Mouse (Mus musculus) erythroblast, embryonic 14.5 days (primary cell): ENCODE results near the gene Zfp689. TPM values are rescaled to one million over a fixed set of nuclear protein-coding genes. Genes with fewer than 3 reads are reported as not detected.
A peak's percentile ranks its signal among the peaks of the same experiment; 100 is the strongest.

Source experiments
- H3K27me3 ChIP-seq: 2 replicates; pipeline ENCODE4 v1.6.1; 2012; ENCODE audit warnings: inconsistent platforms; ENCODE audit not compliant: control insufficient read depth
- H3K36me3 ChIP-seq: 2 replicates; pipeline ENCODE4 v1.6.1; 2012; ENCODE audit warnings: mild to moderate bottlenecking, inconsistent platforms; ENCODE audit not compliant: control insufficient read depth
- H3K4me1 ChIP-seq: 2 replicates; pipeline ENCODE4 v1.6.1; 2012; ENCODE audit warnings: inconsistent platforms; ENCODE audit not compliant: control insufficient read depth
- H3K4me3 ChIP-seq: replicated peaks from 2 replicates; pipeline ENCODE3; 2012; ENCODE audit warnings: moderate library complexity, mild to moderate bottlenecking, inconsistent platforms
- H3K9me3 ChIP-seq: 2 replicates; pipeline ENCODE4 v1.6.1; 2012; ENCODE audit warnings: low read length, inconsistent platforms, mixed read lengths; ENCODE audit not compliant: control insufficient read depth
- GATA1 ChIP-seq: IDR thresholded peaks from 2 replicates; pipeline ENCODE4 v1.6.1; 2012; ENCODE audit warnings: low read length, inconsistent platforms, mixed read lengths
- TAL1 ChIP-seq: IDR thresholded peaks from 3 replicates; pipeline ENCODE4 v1.6.1; 2012; ENCODE audit warnings: low read length, inconsistent platforms, mixed read lengths
- polyA plus RNA-seq: library from polyadenylated mRNA; stranded (reverse); fragments of >175 nt; gene quantifications from 2 replicates; pipeline ENCODE4 v1.2.3, GENCODE M21; 2012

Zfp689 gene
- polyA plus RNA-seq, 1 experiment, result 2.1 TPM

DNA sequence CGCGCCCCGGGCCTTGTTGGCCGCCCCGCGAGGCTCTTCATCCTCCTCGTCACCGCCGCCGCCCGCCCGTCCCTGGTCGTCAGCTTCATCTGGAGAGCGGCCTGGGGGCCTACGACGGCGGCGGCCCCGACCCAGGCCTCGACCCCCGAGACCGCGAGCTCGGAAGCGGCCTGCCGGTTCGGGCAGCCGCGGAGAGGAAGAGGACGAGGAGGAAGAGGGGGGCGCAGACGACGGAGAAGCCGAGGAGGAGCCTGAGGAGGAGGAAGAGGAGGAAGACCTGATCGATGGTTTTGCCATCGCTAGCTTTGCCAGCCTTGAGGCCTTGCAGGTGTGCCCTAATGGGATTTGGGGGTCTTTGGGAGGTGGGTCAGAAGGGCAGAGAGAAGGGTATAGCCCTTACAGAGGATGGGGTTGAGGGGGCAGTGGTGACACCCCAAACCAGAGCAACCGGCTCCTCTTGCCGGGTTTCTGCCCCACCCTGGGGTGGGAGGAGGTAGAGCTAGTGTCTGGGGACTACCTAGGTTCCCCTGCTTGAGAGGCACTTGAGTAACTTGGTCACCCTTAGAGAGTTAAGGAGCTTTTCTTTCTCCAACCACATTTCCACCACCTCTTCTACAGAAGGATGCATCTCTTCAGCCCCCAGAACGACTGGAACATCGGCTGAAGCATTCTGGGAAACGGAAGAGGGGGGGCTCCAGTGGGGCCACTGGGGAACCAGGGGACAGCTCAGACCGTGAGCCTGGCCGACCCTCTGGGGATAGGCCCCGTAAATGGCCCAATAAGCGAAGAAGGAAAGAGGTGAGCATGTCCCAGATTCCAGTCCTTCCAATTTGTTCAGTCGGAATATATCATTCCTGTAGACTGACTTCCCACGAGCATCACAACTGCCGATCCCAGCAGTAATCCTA lies 30.6 kb upstream of the Zfp689 start:
- peak overlapping the region; percentile 92 for H3K4me3 ChIP-seq
- no peaks in the 10 kb centered on the region for H3K27me3 ChIP-seq
- peaks cover 76% of the 10 kb centered on the region for H3K36me3 ChIP-seq
- peaks cover 60% of the 10 kb centered on the region for H3K4me1 ChIP-seq
- TF ChIP-seq TAL1 (no peak), GATA1 (no peak)
- H3K9me3 ChIP-seq, result no peaks in the 10 kb centered on the region

DNA sequence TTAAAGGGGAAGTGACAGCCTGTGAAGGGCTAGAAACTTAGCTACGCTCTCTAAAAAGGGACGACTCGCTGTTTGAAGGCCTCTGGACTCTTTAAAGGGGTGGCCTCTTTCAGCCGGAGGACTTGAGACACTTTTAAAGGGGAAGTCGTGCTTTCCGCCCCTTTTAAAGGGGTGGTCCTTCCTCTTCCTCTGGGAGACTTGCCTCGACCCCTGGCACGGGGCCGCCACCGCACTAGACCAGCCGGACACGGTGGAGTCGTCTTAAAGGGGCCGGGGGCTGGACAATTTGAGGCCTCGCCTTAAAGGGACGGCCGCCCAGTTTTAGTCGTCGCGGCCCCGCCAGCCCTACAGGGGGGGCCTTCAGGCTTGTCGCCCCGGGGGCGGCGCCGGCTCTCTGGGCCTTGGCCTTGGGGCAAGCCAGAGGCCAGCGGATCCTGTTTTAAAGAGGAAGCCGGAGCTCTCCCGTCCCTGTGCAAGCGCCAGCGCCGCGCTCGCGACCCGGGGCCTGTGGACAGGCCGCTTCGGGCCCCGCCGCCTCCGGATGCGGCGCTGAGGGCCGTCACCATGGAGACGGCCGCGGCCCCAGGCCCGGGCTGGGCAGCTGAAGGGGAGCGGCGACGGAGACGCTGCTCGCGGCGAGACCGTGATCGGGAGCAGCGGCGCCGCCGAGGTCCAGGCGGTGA lies 29.8 kb upstream of the Zfp689 start, which contains the start of gene Fbrs:
TSS of gene Fbrs (plus strand) at position 565 of the 683 bp plus-strand sequence.
- Histone ChIP-seq H3K27me3 (no peaks in the 10 kb centered on the region), H3K4me3 (peak within 1 kb of the TSS; percentile 92), H3K4me1 (peaks cover 59% of the 10 kb centered on the region), H3K36me3 (peaks cover 76% of the 10 kb centered on the region), H3K9me3 (no peaks in the 10 kb centered on the region)
- TF ChIP-seq GATA1, result no peak
- TF ChIP-seq TAL1, result no peak

DNA sequence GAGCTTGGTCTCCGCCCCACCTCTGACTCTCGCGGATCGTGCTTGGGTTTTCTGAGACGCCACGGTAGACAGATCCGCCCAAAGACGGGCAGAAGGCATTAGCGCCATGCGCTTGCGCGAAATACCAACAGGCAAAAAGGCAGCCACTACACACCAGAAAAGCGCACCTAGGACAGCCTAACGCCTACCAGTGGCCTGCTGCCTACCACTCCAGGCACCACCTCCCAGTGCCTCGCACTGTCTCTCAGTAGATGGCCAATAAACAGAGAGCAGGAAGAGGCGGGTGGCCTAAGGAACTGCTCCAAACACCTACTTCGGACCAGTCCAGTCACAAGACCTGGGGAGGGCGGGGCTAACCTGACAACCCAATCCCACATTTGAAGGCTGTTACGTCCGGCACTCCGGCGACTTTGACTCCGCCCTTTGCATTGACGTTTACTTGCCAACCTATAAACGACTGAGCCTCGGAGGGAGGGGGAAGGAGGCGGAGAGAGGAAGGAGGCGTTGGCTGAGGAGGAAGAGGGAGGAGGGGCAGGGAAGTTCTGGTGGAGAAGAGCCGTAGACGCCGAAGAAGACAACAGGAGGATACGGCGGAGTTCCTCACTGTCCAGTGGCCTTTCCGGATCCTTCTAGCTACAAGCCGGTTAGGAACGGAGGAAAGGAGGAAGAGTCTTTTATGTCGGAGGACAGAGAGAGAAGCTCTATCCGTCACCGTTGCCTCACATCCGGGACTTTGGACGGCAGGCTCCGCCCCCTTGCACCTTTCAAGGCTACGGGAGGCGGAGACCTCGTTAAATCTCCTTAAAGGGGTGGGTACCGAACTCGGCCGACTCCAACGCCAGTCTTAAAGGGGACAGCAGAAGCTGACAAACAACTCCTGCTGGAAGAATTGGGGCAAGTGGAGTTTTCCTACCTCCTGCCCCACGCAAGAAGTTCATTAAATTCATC lies 29.0 kb upstream of the Zfp689 start:
- H3K27me3 ChIP-seq, result no peaks in the 10 kb centered on the region
- H3K4me1 ChIP-seq, result peaks cover 63% of the 10 kb centered on the region
- H3K36me3 ChIP-seq, result peaks cover 76% of the 10 kb centered on the region
- H3K4me3 ChIP-seq, result peak overlapping the region; percentile 92
- TF ChIP-seq TAL1, result no peak
- TF ChIP-seq GATA1, result no peak
- no peaks in the 10 kb centered on the region for H3K9me3 ChIP-seq

DNA sequence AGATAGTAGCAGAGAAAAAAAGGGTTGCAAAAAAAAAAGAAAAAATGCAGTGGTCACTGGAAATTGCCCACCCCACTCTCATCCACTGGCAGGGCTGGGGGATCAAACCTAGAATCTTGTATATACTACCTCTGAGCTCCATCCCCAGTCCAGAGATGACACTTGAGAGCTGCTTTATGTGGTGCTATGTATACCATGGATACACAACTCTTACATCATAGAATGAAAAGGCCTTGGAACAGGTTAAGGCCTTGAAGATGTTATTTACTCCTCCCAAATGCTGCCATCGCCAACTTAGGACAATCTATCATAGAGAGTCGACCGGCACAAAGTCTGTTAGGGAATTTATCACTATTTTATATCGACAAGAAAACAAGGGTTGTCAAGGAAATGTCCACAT lies 27.9 kb upstream of the Zfp689 start:
- no peaks in the 10 kb centered on the region for H3K9me3 ChIP-seq
- H3K27me3 ChIP-seq, result no peaks in the 10 kb centered on the region
- no peak for TF ChIP-seq TAL1
- no peak for TF ChIP-seq GATA1
- H3K4me1 ChIP-seq, result peaks cover 66% of the 10 kb centered on the region
- H3K4me3 ChIP-seq, result peak overlapping the region; percentile 92
- H3K36me3 ChIP-seq, result peaks cover 74% of the 10 kb centered on the region

DNA sequence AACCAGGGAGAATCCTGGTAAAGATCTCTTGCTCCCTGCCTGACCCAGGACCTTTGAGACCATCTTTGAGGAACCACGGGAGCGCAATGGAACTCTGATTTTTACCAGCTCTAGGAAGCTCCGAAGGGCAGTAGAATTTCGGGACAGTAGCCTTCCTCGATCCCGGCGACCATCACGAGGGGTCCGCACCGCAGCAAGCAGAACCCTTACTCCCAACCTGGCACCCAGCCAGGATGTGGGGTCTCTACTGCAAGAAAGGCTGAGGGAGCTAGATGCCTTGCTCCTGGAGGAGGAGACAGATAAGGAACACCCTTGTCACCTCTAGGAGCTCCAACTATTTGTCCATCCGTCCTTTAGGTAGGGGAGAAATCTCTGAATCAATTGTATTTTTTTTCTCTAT lies 27.4 kb upstream of the Zfp689 start:
- peaks cover 70% of the 10 kb centered on the region for H3K36me3 ChIP-seq
- peak overlapping the region; percentile 92 for H3K4me3 ChIP-seq
- peaks cover 66% of the 10 kb centered on the region for H3K4me1 ChIP-seq
- TF ChIP-seq GATA1 (no peak), TAL1 (no peak)
- H3K27me3 ChIP-seq, result no peaks in the 10 kb centered on the region
- no peaks in the 10 kb centered on the region for H3K9me3 ChIP-seq

DNA sequence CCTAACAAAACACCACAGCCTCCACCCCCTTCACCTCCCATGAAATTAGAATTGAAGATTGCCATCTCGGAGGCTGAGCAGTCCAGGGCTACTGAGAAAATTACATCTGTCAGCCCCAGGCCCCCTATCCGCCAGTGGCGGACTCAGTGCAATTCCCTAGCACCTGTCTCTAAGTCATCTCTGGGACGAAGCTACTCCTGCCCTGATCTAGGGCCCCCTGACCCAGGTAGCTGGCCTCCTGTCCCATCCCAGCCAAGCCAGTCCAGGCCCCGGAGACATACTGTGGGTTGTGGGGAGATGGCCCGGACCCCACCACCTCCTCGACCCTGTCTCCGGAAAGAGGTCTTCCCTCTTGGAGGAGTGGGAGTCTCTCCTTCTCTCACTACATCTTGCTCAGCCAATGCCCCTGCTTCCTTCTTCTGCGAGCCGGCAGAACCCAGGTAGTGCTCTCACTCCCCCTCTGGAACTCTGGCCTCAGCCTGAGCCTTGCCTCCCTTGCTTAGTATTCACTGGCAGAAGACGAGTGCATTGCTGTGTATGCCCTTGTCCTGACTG lies 26.3 kb upstream of the Zfp689 start:
- no peak overlapping the region for H3K4me3 ChIP-seq
- H3K36me3 ChIP-seq, result peaks cover 59% of the 10 kb centered on the region
- H3K27me3 ChIP-seq, result no peaks in the 10 kb centered on the region
- TF ChIP-seq TAL1 (no peak), GATA1 (no peak)
- no peaks in the 10 kb centered on the region for H3K9me3 ChIP-seq
- H3K4me1 ChIP-seq, result peaks cover 60% of the 10 kb centered on the region

DNA sequence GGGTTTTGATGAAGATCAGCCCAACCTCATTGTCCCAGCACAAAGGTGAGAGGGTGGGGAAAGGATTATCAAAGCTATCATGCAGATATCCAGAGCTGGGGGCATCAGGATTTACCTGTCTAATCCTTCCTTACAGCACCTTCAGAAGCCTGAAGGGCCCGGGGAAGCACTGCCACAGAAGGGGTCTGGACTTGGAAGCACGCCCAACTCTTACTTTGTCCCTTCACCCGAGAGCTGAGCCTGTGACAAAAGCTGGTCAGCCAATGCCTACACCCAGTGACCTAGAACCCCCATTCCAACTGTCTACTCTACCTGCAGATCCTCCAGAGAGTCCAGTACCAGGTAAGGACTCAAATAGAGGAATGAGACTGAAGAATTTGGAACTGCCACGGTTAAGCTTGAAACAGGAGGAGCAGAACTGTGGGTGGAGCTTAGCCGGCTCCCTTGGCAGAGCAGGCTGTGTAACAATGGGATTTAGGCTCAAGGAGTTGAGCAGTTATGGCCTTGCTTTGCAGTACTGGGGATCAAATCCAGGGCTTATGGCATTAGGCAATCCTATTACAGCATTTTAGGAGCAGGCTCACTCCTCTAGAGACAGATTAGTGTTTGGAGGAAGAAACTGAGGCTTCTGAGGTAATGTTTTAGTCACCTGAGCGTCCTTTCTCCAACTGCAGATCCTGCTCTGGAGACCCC lies 25.6 kb upstream of the Zfp689 start:
- H3K4me1 ChIP-seq, result peaks cover 59% of the 10 kb centered on the region
- H3K36me3 ChIP-seq, result peaks cover 54% of the 10 kb centered on the region
- TF ChIP-seq GATA1 (no peak), TAL1 (no peak)
- H3K27me3 ChIP-seq, result no peaks in the 10 kb centered on the region
- H3K9me3 ChIP-seq, result no peaks in the 10 kb centered on the region
- no peak overlapping the region for H3K4me3 ChIP-seq

DNA sequence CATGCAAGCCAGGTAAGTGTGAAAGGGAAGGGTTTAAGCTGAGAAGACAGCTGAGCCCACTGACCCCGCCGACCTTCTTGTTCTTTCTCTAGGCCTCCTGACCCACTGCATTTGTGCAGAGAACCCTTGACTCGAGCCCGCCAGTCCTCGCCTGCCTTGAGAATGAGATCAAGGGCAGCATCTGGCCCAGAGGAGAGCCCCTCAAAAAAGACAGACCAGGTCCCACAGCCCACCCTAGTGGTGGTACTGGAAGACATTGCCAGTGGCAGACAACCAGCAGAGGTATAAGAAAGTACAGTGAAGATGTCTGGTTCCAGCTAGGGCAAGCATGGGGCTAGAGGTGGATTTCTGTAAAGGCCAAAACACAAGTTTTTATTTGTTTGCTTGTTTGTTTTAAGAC lies 24.7 kb upstream of the Zfp689 start:
- no peaks in the 10 kb centered on the region for H3K9me3 ChIP-seq
- H3K36me3 ChIP-seq, result peaks cover 60% of the 10 kb centered on the region
- no peak overlapping the region for H3K4me3 ChIP-seq
- TF ChIP-seq GATA1 (no peak), TAL1 (no peak)
- no peaks in the 10 kb centered on the region for H3K27me3 ChIP-seq
- H3K4me1 ChIP-seq, result peaks cover 62% of the 10 kb centered on the region
